Mouse (Mus musculus): ENCODE data around the gene Slc34a1.

DNA sequence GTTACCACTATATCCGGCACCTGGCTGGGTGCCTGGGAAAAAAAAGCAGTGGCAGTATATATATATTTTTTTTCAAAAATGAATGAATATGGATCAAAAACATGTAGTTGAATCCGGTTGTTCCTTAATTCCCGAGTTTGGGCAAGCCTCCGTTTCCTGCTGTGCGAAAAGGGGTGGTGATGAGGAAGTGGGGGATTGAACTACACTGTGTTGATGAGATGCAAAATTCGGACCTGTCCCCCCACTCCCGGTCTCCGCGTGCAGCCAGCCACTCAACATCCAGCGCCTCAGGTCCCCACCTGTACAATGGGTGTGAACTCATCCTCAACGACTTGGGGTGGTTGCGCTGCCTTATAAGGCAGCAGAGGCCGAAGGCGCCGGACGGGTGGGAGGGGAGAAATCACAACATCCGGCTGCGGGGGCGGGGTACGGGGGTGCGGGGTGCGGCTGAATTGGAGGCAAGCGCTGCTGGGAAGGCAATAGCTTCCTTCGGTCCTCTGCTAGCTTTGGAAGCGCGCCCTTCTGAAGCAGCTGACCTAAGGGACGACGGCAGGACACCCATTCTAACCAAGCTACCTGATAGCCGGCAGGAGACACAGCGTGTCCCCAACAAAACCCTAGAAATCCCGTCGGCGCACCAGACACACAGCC, 46.4 kb downstream of the Slc34a1 start:
- TF ChIP-seq CTCF (IDR thresholded peaks at IDR 0.05; ENCODE audit: low read depth, low read length), result no peak
- no peak for TF ChIP-seq GATA1 (IDR thresholded peaks at IDR 0.05; ENCODE audit: borderline replicate concordance, low read length)
